Mouse (Mus musculus): Measurements from ENCODE around the gene Stard3nl. TPM values are rescaled to one million over a fixed set of nuclear protein-coding genes. Genes with fewer than 3 reads are reported as not detected.

The Stard3nl gene
- 177 and 181 TPM in 2 replicates for polyA plus RNA-seq (2015; fragmentation: Nextera tagmentation; extraction: Ambion mirVana)

DNA sequence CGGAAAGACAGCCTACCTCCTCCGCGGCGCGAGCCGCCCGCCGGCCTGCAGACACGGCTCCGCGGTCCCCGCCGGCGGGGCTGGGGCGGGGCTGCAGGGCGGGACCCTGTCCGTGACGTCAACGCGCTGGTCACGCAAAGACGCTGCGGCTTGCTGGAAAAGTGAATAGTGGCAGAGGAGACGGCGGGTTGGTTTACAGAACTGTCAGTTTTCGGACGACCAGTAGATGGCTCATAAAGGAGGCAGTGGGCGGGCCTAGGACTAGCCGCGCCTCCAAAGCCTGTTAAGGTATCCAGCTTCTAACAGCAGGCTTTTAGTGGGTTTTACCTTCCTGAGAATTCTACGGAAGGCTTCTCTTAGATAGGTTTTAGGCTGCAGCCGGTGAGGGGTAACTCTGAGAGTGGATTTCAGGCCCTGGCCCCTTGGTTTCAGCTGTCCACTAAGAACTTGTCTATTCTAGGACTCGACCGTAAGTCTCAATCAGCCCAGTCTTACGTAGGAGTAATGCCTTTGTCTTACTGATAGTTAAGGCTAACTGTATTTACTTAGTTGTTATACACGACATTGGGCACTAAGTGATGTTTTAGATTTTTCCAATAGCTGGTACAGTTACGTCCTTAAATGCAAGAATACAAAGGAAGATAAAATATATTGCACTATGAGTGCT lies at the start of gene Stard3nl:
TSS of gene Stard3nl (minus strand) at position 108 of the 667 bp plus-strand sequence.
- peak within 1 kb of the TSS; percentile 64 for H3K4me2 ChIP-seq (replicated peaks)
- H3K9me3 ChIP-seq = no peaks in the 10 kb centered on the region
- peaks cover 36% of the 10 kb centered on the region for H3K4me1 ChIP-seq (replicated peaks)
- peaks cover 2% of the 10 kb centered on the region; the same call in 1 of the 2 replicates for H3K36me3 ChIP-seq
- H3K4me3 ChIP-seq (replicated peaks) = peak within 1 kb of the TSS; percentile 77
- H3K27ac ChIP-seq = peak within 1 kb of the TSS; percentile 91
- peak within 1 kb of the TSS; percentile 90 for H3K9ac ChIP-seq (replicated peaks)
- no peaks in the 10 kb centered on the region for H3K27me3 ChIP-seq
- WGBS = under 1% methylated on average over 37 of the region's 37 CpGs
- peak; percentile 100 for ATAC-seq

DNA sequence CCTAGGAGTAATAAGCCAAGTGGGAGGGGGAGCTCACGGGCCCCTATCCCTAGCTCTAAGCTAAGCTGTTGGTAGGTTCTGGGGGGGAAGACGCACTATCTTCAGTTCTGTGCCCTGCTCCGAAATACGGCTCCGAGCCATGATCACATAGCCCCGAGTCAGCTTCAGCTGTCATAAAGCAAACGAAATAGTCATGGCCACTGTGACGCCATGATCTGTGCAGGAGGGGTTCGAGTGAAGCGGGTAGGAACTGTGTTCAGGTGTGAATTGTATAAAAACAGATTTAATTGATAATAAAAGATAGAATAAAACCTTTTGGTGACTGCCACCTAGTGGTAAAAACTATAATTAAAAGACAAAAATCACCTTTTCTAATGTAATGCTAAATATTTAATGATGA lies 42.4 kb upstream of the Stard3nl start:
- Histone ChIP-seq H3K36me3 (no peaks in the 10 kb centered on the region), H3K27me3 (no peaks in the 10 kb centered on the region), H3K4me3 (replicated peaks) (no peak overlapping the region), H3K9me3 (no peaks in the 10 kb centered on the region), H3K27ac (no peak overlapping the region), H3K4me1 (replicated peaks) (no peaks in the 10 kb centered on the region), H3K9ac (replicated peaks) (no peak overlapping the region), H3K4me2 (replicated peaks) (no peak overlapping the region)
- 74% methylated on average over 10 of the region's 10 CpGs for WGBS
- ATAC-seq = peak; percentile 76

DNA sequence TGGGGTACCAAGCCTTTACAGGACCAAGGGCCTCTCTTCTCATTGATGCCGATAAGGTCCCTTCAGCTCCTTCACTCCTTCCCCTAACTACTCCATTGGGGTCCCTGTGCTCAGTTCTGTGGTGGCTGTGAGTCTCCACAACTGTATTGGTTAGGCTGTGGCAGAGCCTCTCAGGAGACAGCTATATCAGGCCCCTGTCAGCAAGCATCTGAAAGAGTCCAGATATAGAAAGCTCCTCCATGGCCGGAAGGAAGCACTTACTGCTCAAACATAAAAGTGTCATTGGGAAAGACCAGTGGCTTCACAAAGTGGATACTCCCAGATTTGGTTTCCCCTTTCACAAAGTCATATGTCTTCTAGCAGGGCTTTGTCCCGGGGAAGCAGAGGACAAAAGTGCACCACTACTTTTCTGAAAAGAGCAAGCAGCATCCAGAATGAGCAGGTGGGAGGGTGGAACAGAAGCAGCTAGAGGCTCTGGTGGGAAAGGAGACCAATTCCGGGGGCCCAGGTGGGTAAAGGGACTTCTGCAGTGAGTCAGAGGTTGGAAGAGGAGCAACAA lies 34.3 kb upstream of the Stard3nl start:
- WGBS = 86% methylated on average over 4 of the region's 4 CpGs
- Histone ChIP-seq H3K4me1 (replicated peaks) (no peaks in the 10 kb centered on the region), H3K4me2 (replicated peaks) (no peak overlapping the region), H3K27ac (no peak overlapping the region), H3K9ac (replicated peaks) (no peak overlapping the region), H3K9me3 (no peaks in the 10 kb centered on the region), H3K36me3 (no peaks in the 10 kb centered on the region), H3K27me3 (no peaks in the 10 kb centered on the region), H3K4me3 (replicated peaks) (no peak overlapping the region)
- ATAC-seq = no peak

DNA sequence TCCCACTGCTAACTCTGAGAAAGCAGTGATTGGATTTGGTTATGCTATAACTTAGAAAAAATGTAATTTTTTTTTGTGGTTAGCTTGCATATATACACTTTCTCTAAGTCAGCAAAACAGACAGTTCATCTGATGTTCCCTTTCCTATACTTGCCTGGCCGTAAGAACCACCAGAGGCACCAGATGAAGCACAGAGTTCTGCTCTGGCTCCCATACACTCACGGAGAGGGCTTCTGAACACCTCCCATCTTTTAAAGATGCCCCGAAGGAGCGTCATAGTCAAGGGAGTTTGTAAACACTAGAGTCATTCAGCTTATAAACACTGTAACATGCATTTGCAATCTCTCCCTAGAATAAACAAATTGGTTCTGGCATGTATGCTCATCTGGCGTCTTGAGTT lies 32.5 kb upstream of the Stard3nl start:
- Histone ChIP-seq H3K4me2 (replicated peaks) (no peak overlapping the region), H3K27ac (no peak overlapping the region), H3K9me3 (no peaks in the 10 kb centered on the region), H3K27me3 (no peaks in the 10 kb centered on the region), H3K36me3 (no peaks in the 10 kb centered on the region), H3K4me3 (replicated peaks) (no peak overlapping the region), H3K9ac (replicated peaks) (no peak overlapping the region), H3K4me1 (replicated peaks) (no peaks in the 10 kb centered on the region)
- ATAC-seq = no peak
- WGBS = 91% methylated on average over 5 of the region's 5 CpGs

DNA sequence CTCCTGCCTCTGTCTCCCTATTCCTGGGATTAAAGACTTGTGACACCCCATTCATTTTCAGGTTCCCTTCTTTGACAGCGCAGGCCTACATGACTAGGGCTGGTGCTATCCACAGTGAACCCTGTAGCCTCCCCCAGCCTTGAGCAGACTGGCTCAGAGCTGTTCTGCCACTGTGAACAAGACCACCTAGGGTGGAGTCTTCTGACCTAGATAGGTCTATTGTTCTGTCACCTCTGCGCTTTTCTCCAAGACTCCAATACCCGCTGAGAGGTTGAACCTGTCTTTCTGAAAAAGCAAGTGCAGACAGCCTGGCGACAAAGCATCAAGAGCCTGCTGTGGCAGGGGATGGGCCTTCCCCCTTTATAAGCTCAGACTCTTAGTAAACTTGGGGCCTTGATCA lies 29.0 kb upstream of the Stard3nl start:
- no peak for ATAC-seq
- Histone ChIP-seq H3K4me2 (replicated peaks) (no peak overlapping the region), H3K27me3 (no peaks in the 10 kb centered on the region), H3K27ac (no peak overlapping the region), H3K9me3 (no peaks in the 10 kb centered on the region), H3K4me3 (replicated peaks) (no peak overlapping the region), H3K4me1 (replicated peaks) (no peaks in the 10 kb centered on the region), H3K36me3 (no peaks in the 10 kb centered on the region), H3K9ac (replicated peaks) (no peak overlapping the region)
- 87% methylated on average over 4 of the region's 4 CpGs for WGBS

DNA sequence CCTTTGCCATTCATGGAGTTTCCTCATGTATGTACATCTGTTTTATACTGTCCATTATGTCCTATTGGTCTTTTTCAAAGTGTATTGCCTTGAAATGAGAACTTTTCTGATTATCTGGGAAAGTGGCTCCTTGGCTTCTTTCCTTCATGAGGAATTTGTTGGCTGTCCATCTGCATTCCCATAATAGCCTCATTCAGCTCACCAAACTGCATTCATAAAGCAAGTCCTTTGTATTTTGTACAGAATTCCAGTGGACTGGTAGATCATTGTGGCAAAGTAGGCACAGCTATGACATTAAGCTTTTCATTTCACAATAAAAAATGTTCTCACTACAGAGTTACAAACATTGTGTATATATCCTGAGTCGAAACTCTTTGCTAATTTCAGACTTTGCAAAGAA lies 26.9 kb upstream of the Stard3nl start:
- Histone ChIP-seq H3K27ac (no peak overlapping the region), H3K36me3 (no peaks in the 10 kb centered on the region), H3K4me2 (replicated peaks) (no peak overlapping the region), H3K9me3 (no peaks in the 10 kb centered on the region), H3K4me1 (replicated peaks) (no peaks in the 10 kb centered on the region), H3K9ac (replicated peaks) (no peak overlapping the region), H3K27me3 (no peaks in the 10 kb centered on the region), H3K4me3 (replicated peaks) (no peak overlapping the region)
- WGBS = 79% methylated on average over 1 of the region's 1 CpGs
- ATAC-seq = no peak

DNA sequence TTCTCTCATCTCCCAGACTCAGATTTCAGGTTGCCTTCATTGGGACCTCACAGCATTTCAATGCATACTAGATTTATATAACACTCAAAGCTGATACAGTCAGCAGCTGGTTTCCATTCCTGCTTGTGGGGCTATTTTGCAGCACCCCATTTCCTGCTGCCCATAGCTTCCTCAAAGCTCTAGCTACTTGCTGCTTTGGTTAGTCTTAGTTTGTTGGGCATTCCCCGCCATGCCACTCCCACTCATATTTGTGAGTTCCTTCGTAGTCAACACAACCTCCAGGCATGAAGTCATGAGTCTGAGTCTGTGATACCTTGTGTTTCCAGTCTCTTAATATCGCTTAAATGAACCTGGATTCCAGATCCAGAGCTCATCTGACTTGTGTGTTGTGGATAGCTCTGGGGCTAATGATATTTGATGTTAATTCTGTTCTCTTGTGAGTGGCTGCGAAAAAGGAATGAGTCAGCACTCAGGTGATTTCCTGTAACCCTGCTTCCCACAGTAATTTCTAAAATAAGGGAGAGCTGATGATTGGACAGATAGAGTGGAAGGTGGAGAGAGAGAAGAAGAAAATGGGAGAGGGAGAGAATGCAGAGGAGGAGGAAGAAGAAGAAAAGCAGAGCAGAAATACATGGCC lies 22.4 kb upstream of the Stard3nl start:
- no peaks in the 10 kb centered on the region for H3K9me3 ChIP-seq

DNA sequence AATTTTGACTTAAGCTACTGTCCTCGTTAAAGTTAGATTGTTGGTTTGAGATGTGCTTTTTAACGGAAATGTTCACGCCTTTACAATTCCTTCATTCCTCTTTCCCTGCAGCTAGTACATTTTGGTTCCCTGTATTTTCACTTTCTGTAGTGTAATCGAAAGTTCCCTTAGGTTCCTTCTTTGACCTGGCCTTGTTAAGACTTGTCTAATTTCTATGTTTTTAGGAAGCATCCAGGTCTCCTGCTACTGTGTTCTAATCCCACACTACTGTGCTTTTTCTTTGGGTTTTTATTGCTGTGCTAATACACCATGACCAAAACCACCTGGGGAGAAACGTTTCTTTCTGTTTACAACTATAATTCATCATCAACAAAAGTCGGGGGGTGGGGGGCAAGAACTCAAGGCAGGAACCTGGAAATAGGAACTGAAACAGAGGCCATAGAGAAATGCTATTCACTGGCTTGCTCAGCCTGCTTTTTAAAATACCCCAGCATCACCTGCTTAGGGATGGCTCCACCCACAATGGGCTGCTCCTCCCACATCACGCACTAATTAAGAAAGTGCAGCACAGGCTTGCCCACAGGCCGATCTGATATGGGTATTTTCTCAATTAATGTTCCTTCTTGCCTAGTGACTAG lies 20.4 kb upstream of the Stard3nl start:
- no peak for ATAC-seq
- Histone ChIP-seq H3K4me1 (replicated peaks) (no peaks in the 10 kb centered on the region), H3K9ac (replicated peaks) (no peak overlapping the region), H3K27me3 (no peaks in the 10 kb centered on the region), H3K9me3 (no peaks in the 10 kb centered on the region), H3K27ac (no peak overlapping the region), H3K4me3 (replicated peaks) (no peak overlapping the region), H3K4me2 (replicated peaks) (no peak overlapping the region), H3K36me3 (no peaks in the 10 kb centered on the region)
- WGBS = 84% methylated on average over 8 of the region's 8 CpGs

More for the DNA sequence above, 22.4 kb upstream of the Stard3nl start:
- no peaks in the 10 kb centered on the region for H3K27me3 ChIP-seq
- WGBS = 92% methylated on average over 4 of the region's 4 CpGs
- H3K4me3 ChIP-seq (replicated peaks) = no peak overlapping the region
- no peaks in the 10 kb centered on the region for H3K4me1 ChIP-seq (replicated peaks)
- no peak overlapping the region for H3K9ac ChIP-seq (replicated peaks)
- ATAC-seq = no peak
- H3K4me2 ChIP-seq (replicated peaks) = no peak overlapping the region
- H3K27ac ChIP-seq = no peak overlapping the region
- no peaks in the 10 kb centered on the region for H3K36me3 ChIP-seq

DNA sequence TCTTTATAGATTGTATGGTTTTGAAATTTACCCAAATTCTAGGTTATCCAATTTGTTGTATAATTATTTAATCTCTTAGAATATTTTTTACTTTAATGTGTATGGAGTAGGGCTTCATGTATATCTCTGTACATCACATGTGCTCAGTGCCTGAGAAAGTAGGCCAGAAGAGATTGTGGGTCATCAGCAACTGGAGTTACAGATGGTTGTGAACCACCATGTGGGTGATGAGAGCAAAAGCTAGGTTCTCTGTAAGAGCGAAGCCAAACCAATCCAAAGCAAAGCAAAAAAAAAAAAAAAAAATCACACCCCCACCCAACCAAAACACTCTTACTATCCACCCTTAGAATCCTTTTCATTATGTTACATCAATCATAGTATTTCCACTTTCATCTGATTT lies 19.7 kb upstream of the Stard3nl start:
- Histone ChIP-seq H3K27ac (no peak overlapping the region), H3K4me1 (replicated peaks) (no peaks in the 10 kb centered on the region), H3K27me3 (no peaks in the 10 kb centered on the region), H3K4me2 (replicated peaks) (no peak overlapping the region), H3K9me3 (no peaks in the 10 kb centered on the region), H3K36me3 (no peaks in the 10 kb centered on the region), H3K9ac (replicated peaks) (no peak overlapping the region), H3K4me3 (replicated peaks) (no peak overlapping the region)
- WGBS = 95% methylated on average over 1 of the region's 1 CpGs
- ATAC-seq = no peak

DNA sequence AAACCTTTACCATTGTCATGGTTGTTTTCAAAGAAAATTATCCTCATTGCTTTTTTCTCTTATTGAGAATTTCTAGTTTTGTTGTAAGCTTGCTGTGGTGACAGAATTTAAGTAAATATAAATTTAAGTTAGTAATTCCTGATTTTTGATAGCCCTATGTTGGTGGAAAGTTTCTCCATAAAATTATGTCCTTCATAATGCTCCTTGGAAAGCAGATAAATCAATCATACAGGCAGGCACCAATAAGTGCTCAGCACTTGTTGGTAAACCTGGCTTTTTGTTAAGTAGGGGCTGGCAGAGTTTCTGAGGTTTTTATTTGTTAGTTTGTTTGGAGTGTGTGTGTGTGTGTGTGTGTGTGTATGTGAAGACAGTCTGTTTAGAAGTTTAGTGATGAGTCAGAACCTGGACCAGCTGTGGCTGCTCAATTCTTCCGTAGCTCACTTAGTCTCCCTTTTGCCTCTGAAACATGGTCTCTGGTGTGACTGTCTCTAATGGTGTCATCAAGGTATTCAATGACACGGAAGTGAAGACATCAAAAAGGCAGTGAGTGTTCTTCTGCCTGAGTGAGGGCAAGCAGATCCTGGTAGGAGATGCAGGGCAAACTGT lies 16.8 kb upstream of the Stard3nl start:
- no peak overlapping the region for H3K9ac ChIP-seq (replicated peaks)
- H3K36me3 ChIP-seq = no peaks in the 10 kb centered on the region
- no peaks in the 10 kb centered on the region for H3K9me3 ChIP-seq
- H3K27me3 ChIP-seq = no peaks in the 10 kb centered on the region
- ATAC-seq = no peak
- H3K4me2 ChIP-seq (replicated peaks) = no peak overlapping the region
- no peaks in the 10 kb centered on the region for H3K4me1 ChIP-seq (replicated peaks)
- no peak overlapping the region for H3K27ac ChIP-seq
- no peak overlapping the region for H3K4me3 ChIP-seq (replicated peaks)
- WGBS = 87% methylated on average over 2 of the region's 2 CpGs

DNA sequence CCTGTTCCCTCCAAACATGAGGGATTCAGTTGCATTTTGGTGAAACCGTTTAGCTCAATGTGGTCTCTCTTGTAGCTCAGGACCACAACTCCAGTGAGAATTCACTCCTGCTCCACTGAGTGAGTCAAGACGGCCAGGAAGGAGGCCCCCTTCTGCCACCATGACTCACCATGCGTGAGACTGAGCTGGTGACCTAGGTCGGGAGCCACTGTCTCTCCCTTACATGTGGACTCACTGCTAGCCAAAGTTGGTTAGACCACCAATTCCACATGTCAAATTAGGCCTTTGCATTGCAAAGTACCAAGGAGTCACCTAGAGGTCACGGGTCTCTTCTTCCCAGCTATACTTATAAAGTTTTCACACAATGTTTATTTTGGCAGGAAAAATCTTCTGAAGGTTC lies 16.3 kb upstream of the Stard3nl start:
- ATAC-seq = no peak
- no peaks in the 10 kb centered on the region for H3K4me1 ChIP-seq (replicated peaks)
- no peak overlapping the region for H3K27ac ChIP-seq
- no peak overlapping the region for H3K9ac ChIP-seq (replicated peaks)
- H3K9me3 ChIP-seq = no peaks in the 10 kb centered on the region
- no peak overlapping the region for H3K4me2 ChIP-seq (replicated peaks)
- no peaks in the 10 kb centered on the region for H3K36me3 ChIP-seq
- no peak overlapping the region for H3K4me3 ChIP-seq (replicated peaks)
- 87% methylated on average over 5 of the region's 5 CpGs for WGBS
- no peaks in the 10 kb centered on the region for H3K27me3 ChIP-seq

DNA sequence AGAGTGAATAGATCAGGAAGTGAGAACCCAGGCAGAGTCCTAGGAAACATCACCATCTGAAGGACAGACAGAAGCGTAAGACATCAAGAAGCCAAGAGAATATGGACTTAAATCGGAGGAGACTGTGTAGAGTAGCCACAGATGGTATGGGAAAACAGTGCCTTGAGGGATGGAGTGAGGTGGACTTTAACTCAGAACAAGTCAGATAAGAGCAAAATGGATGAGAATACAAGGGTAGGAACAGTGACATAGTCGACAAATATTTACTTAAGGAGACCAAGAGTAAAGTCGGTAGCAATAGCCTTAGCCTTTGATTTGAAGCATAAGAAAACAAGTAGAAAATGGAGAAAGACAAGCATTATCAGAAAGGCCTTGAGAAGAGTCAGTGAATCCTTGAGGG lies 15.1 kb upstream of the Stard3nl start:
- Histone ChIP-seq H3K4me2 (replicated peaks) (no peak overlapping the region), H3K4me1 (replicated peaks) (no peaks in the 10 kb centered on the region), H3K27ac (no peak overlapping the region), H3K36me3 (no peaks in the 10 kb centered on the region), H3K4me3 (replicated peaks) (no peak overlapping the region), H3K9ac (replicated peaks) (no peak overlapping the region), H3K9me3 (no peaks in the 10 kb centered on the region), H3K27me3 (no peaks in the 10 kb centered on the region)
- 95% methylated on average over 4 of the region's 4 CpGs for WGBS
- no peak for ATAC-seq

Measured in midbrain, embryonic 13.5 days (tissue).